Mouse (Mus musculus): Measurements from ENCODE around the gene Slc8b1. TPM values are rescaled to one million over a fixed set of nuclear protein-coding genes. Genes with fewer than 3 reads are reported as not detected.

Slc8b1 gene
- 24.0 and 30.7 TPM in 2 replicates for polyA plus RNA-seq (2012; rRNA removed)

GRCm38 (mm10) chr5:120510982-120511642 lies at the start of gene Slc8b1:
Slc8b1 (plus strand) TSS chr5:120511168.
- DNase-seq (ENCODE audit: low read depth) = no peak

GRCm38 (mm10) chr5:120461902-120462301 lies 49.1 kb upstream of the Slc8b1 start:
- DNase-seq (ENCODE audit: low read depth) = no peak

GRCm38 (mm10) chr5:120464321-120464720 lies 46.6 kb upstream of the Slc8b1 start:
- DNase-seq (ENCODE audit: low read depth) = no peak

GRCm38 (mm10) chr5:120465062-120465461 lies 45.9 kb upstream of the Slc8b1 start:
- DNase-seq (ENCODE audit: low read depth) = no peak

GRCm38 (mm10) chr5:120465860-120466259 lies 45.1 kb upstream of the Slc8b1 start:
- no peak for DNase-seq (ENCODE audit: low read depth)

GRCm38 (mm10) chr5:120467026-120467425 lies 43.9 kb upstream of the Slc8b1 start:
- DNase-seq (ENCODE audit: low read depth) = no peak

GRCm38 (mm10) chr5:120468336-120468735 lies 42.6 kb upstream of the Slc8b1 start:
- DNase-seq (ENCODE audit: low read depth) = no peak

GRCm38 (mm10) chr5:120468830-120469229 lies 42.1 kb upstream of the Slc8b1 start:
- no peak for DNase-seq (ENCODE audit: low read depth)

GRCm38 (mm10) chr5:120471538-120471937 lies 39.4 kb upstream of the Slc8b1 start:
- no peak for DNase-seq (ENCODE audit: low read depth)

GRCm38 (mm10) chr5:120472770-120473169 lies 38.2 kb upstream of the Slc8b1 start, which contains the start of gene Sdsl:
Sdsl (minus strand) TSS chr5:120472810.
- no peak for DNase-seq (ENCODE audit: low read depth)

GRCm38 (mm10) chr5:120473361-120473760 lies 37.6 kb upstream of the Slc8b1 start:
- no peak for DNase-seq (ENCODE audit: low read depth)

- DNase-seq (ENCODE audit: low read depth) = no peak
Measured at GRCm38 (mm10) chr5:120475861-120476260, 35.1 kb upstream of the Slc8b1 start.

- no peak for DNase-seq (ENCODE audit: low read depth)
Measured at GRCm38 (mm10) chr5:120476296-120476695, 34.7 kb upstream of the Slc8b1 start, which contains the start of gene Sds. Sds (plus strand) TSS chr5:120476526.

- DNase-seq (ENCODE audit: low read depth) = no peak
Measured at GRCm38 (mm10) chr5:120477993-120478392, 33.0 kb upstream of the Slc8b1 start.

GRCm38 (mm10) chr5:120479538-120479937 lies 31.4 kb upstream of the Slc8b1 start:
- no peak for DNase-seq (ENCODE audit: low read depth)

- DNase-seq (ENCODE audit: low read depth) = no peak
Measured at GRCm38 (mm10) chr5:120481205-120481604, 29.8 kb upstream of the Slc8b1 start.

GRCm38 (mm10) chr5:120483399-120483798 lies 27.6 kb upstream of the Slc8b1 start:
- DNase-seq (ENCODE audit: low read depth) = no peak

GRCm38 (mm10) chr5:120487844-120488243 lies 23.1 kb upstream of the Slc8b1 start:
- DNase-seq (ENCODE audit: low read depth) = no peak

GRCm38 (mm10) chr5:120490679-120491192 lies 20.2 kb upstream of the Slc8b1 start:
- DNase-seq (ENCODE audit: low read depth) = no peak

GRCm38 (mm10) chr5:120492437-120492836 lies 18.5 kb upstream of the Slc8b1 start:
- DNase-seq (ENCODE audit: low read depth) = no peak

- DNase-seq (ENCODE audit: low read depth) = no peak
Measured at GRCm38 (mm10) chr5:120493440-120493839, 17.5 kb upstream of the Slc8b1 start.

- no peak for DNase-seq (ENCODE audit: low read depth)
Measured at GRCm38 (mm10) chr5:120493873-120494395, 17.0 kb upstream of the Slc8b1 start.

GRCm38 (mm10) chr5:120495064-120495702 lies 15.8 kb upstream of the Slc8b1 start:
- no peak for DNase-seq (ENCODE audit: low read depth)
